Mouse (Mus musculus) lung, postnatal 0 days (tissue): ENCODE data around the gene Sox8.

Experiments used
- CTCF ChIP-seq: IDR thresholded peaks from 2 replicates; pipeline ENCODE4 v1.5.1; 2016; ENCODE audit warnings: antibody characterized with exemption, mild to moderate bottlenecking
- EP300 ChIP-seq: IDR thresholded peaks from 2 replicates; pipeline ENCODE4 v1.6.1; 2016; ENCODE audit warnings: antibody characterized with exemption, mild to moderate bottlenecking, control low read depth

DNA sequence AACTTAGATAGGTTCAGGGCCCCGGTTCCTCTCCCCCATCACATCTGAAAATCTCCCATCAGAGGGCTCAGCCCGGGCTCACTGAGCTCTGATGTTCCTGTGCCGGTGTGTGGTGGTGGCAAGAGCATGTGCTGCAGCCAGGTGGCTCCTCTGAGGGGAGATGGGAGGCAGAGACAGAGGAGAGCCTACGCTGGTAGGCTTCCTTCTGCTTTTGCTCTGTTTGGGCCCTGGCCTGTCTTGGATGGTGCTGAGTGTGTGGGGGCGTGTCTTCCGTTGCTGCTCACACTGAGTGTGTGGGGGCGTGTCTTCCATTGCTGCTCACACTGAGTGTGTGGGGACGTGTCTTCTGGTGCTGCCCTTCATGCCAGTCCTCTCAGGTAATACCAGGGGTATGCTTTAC lies 31.9 kb upstream of the Sox8 start:
- TF ChIP-seq CTCF = no peak
- TF ChIP-seq EP300 = no peak
